Comparison of ENCODE assay signal across 8 mouse cellular contexts in genomic region chr9:59189141-59189540, GRCm38 (mm10).
DNase-seq lines count a peak whose midpoint lies in the region; ATAC-seq and TF ChIP-seq lines count a peak whose summit lies in the region.

No protein-coding gene starts in this region.

- no peak for ATAC-seq in midbrain, postnatal 0 days (ENCODE audit: low FRiP score)
- ATAC-seq in midbrain, embryonic 11.5 days (ENCODE audit: low FRiP score): no peak
- peak; percentile 73 for ATAC-seq in neural tube, embryonic 11.5 days (ENCODE audit: insufficient read depth, low FRiP score, low TSS enrichment)

- H3K27me3 ChIP-seq in midbrain, postnatal 0 days (ENCODE audit: insufficient read depth, low read length): no peaks in the 10 kb centered on the region
- no peaks in the 10 kb centered on the region for H3K27me3 ChIP-seq in midbrain, embryonic 11.5 days (ENCODE audit: control insufficient read depth, insufficient read depth, low read length)
- no peaks in the 10 kb centered on the region for H3K27me3 ChIP-seq in neural tube, embryonic 11.5 days (ENCODE audit: control insufficient read depth, insufficient read depth, low read length)

- H3K9ac ChIP-seq in midbrain, postnatal 0 days (replicated peaks; ENCODE audit: low read length, poor library complexity, severe bottlenecking): no peak overlapping the region
- H3K9ac ChIP-seq in midbrain, embryonic 11.5 days (ENCODE audit: low read length): no peak overlapping the region
- H3K9ac ChIP-seq in neural tube, embryonic 11.5 days (ENCODE audit: low read length): no peak overlapping the region

- no peak overlapping the region for H3K27ac ChIP-seq in midbrain, postnatal 0 days (ENCODE audit: low read depth, low read length)
- no peak overlapping the region for H3K27ac ChIP-seq in midbrain, embryonic 11.5 days (ENCODE audit: low read depth, low read length)
- peak overlapping the region; percentile 45; the same call in 1 of the 2 replicates for H3K27ac ChIP-seq in neural tube, embryonic 11.5 days (ENCODE audit: low read depth, low read length)

- no peak overlapping the region for H3K4me2 ChIP-seq in midbrain, postnatal 0 days (ENCODE audit: low read depth, low read length, poor library complexity, severe bottlenecking)
- H3K4me2 ChIP-seq in midbrain, embryonic 11.5 days: no peak overlapping the region
- H3K4me2 ChIP-seq in neural tube, embryonic 11.5 days (ENCODE audit: low read depth): peak overlapping the region; percentile 21

- no peak for TF ChIP-seq CTCF in midbrain, postnatal 0 days (IDR thresholded peaks at IDR 0.05)

- no peaks in the 10 kb centered on the region for H3K4me1 ChIP-seq in midbrain, postnatal 0 days (ENCODE audit: insufficient read depth, low read length)
- no peaks in the 10 kb centered on the region for H3K4me1 ChIP-seq in midbrain, embryonic 11.5 days (ENCODE audit: control insufficient read depth, insufficient read depth, low read length)
- H3K4me1 ChIP-seq in neural tube, embryonic 11.5 days (ENCODE audit: control insufficient read depth, insufficient read depth, low read length): peaks cover 19% of the 10 kb centered on the region

- no peak overlapping the region for H3K4me3 ChIP-seq in midbrain, postnatal 0 days (ENCODE audit: low read depth, low read length)
- no peak overlapping the region for H3K4me3 ChIP-seq in midbrain, embryonic 11.5 days (ENCODE audit: low read depth, low read length)
- no peak overlapping the region for H3K4me3 ChIP-seq in neural tube, embryonic 11.5 days (ENCODE audit: low read depth, low read length)

- DNase-seq in midbrain, postnatal 0 days (ENCODE audit: low spot score): peak; percentile 87
- no peak for DNase-seq in midbrain, embryonic 11.5 days (ENCODE audit: low spot score, missing footprints)
- peak; percentile 71 for DNase-seq in cerebellum, adult 9-11 months
- DNase-seq in heart, postnatal 25 days (ENCODE audit: low spot score): peak; percentile 51
- peak; percentile 21 to 44 for DNase-seq in kidney, postnatal 25 days
- peak; percentile 69 for DNase-seq in neural tube, embryonic 11.5 days (ENCODE audit: low spot score)
- no peak for DNase-seq in thymus, adult 18-20 months
- DNase-seq in spleen, postnatal 36 days (ENCODE audit: low spot score in 2 of 2): no peak

- H3K36me3 ChIP-seq in midbrain, postnatal 0 days (ENCODE audit: insufficient read depth, low read length): no peaks in the 10 kb centered on the region
- H3K36me3 ChIP-seq in midbrain, embryonic 11.5 days (ENCODE audit: control insufficient read depth, insufficient read depth, low read length): no peaks in the 10 kb centered on the region
- no peaks in the 10 kb centered on the region for H3K36me3 ChIP-seq in neural tube, embryonic 11.5 days (ENCODE audit: control insufficient read depth, insufficient read depth, low read length)

- 51% methylated on average over 9 of the region's 9 CpGs for WGBS in midbrain, postnatal 0 days
- 85% methylated on average over 9 of the region's 9 CpGs for WGBS in midbrain, embryonic 11.5 days
- 25% methylated on average over 9 of the region's 9 CpGs for WGBS in neural tube, embryonic 11.5 days

- no peaks in the 10 kb centered on the region for H3K9me3 ChIP-seq in midbrain, postnatal 0 days (ENCODE audit: low read length)
- no peaks in the 10 kb centered on the region for H3K9me3 ChIP-seq in midbrain, embryonic 11.5 days (ENCODE audit: control insufficient read depth, low read length)
- no peaks in the 10 kb centered on the region for H3K9me3 ChIP-seq in neural tube, embryonic 11.5 days (ENCODE audit: control insufficient read depth, low read length)

- intact Hi-C loops in heart, postnatal 25 days (cut with DNase I): no loop called here

Comparison
In these comparisons a context has a peak if more than half of its experiments do, and no peak if none do; other contexts are left out.
1. DNase-seq: peak in midbrain, postnatal 0 days (single experiment), cerebellum, adult 9-11 months (single experiment), heart, postnatal 25 days (single experiment), kidney, postnatal 25 days (2 of 2) and neural tube, embryonic 11.5 days (single experiment); none in midbrain, embryonic 11.5 days (single experiment), thymus, adult 18-20 months (0 of 2) and spleen, postnatal 36 days (0 of 2).